Mouse (Mus musculus): ENCODE data around the gene Gpr33. TPM values are rescaled to one million over a fixed set of nuclear protein-coding genes. Genes with fewer than 3 reads are reported as not detected.

Gpr33 gene
- polyA plus RNA-seq, 1 experiment = not detected

DNA sequence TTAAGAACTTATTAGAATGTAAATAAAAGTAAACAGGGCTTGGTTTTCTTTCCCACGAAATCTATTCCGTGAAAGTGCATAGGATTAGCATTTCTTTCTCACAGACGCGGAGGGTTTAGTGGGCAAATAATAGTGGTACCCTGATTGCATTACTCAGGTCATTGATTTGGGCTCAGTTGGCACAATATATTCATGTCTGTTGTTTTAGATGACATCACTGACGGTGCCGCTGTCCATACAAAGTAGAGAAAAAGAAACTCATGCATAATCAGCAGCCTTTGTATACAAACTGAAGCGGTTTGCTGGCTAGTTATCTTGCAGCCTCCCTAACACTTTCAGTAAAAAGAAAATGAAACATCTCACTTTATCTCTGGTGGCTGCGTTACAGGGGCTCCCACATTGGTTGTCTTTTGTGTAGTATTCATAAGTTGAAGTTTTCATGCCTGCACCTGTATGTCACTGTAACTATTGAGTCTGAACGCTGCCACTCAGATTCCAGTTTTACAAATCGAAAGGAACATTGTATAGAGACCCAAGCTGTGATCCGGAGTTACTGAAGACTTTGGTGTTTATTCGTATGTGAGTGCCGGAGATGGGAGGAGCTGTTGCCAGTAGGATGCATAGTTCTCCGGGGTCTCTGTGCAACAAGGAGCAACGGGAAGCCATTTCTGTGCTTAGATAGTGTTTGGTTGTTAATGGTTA is 17.8 kb downstream of the Gpr33 start:
- TF ChIP-seq CTCF (IDR thresholded peaks at IDR 0.05; ENCODE audit: borderline replicate concordance, extremely low read depth, insufficient read depth, insufficient read length) = no peak
- TF ChIP-seq POLR2A (IDR thresholded peaks at IDR 0.05; ENCODE audit: borderline replicate concordance, extremely low read depth, insufficient read depth, insufficient read length, poor library complexity, severe bottlenecking) = no peak
- peak; percentile 89 for DNase-seq (ENCODE audit: low read depth)

DNA sequence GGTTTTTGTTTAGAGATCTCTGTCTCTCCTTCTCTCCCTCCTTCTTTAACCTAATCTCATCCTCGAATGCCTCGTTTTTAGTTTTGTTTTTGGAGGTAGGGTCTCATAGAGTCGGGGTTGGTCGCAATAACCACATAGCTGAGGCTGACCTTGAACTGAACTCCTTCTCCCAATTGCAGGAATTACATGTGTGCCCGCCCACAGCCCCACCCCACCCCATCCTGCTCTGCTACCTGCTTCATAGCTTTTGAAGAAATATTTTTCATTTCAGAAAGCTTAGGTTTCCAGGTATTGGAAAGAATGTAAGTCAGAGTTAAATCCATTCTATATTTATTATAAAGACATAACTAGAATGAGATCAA is 21.2 kb downstream of the Gpr33 start:
- DNase-seq (ENCODE audit: low read depth) = no peak
- TF ChIP-seq CTCF (IDR thresholded peaks at IDR 0.05; ENCODE audit: borderline replicate concordance, extremely low read depth, insufficient read depth, insufficient read length) = no peak
- TF ChIP-seq POLR2A (IDR thresholded peaks at IDR 0.05; ENCODE audit: borderline replicate concordance, extremely low read depth, insufficient read depth, insufficient read length, poor library complexity, severe bottlenecking) = no peak

DNA sequence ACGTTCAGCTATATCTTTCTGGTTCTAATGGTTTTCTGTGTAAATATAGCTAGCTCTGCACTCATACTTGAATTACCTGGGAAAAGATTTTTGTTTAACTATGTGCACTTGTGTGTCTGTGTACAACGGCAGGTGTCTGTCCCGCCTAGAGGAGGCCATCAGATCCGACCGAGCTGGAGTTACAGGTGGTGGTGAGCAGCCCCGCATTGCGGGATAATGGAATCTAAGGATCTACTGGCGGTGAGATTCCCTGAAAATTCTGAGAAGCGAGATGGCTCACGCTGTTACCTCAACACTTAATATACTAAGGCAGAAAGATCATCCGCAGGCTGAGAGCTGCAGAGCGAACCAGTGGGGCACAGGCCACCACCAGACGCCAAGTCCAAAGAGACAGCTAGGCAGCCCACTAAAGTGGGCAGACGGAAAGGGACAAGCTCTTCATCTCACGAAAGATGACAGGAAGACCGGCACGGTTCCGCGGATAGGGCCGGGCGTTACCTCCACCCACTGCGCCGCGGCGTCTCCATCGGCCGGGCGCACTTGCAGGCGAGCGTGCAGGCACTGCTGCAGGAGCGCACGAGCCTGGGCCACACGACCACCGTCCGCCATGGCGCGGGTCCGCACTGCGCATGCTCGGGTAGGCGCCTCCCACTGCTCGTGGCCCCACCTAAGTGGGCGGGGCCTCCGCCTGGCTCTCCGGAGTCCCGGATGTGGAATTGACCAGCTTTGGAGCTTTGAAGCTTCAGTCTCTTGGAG is 21.8 kb downstream of the Gpr33 start, which contains the start of gene Dtd2:
Gene Dtd2 (minus strand): TSS at position 625 of the 756 bp plus-strand sequence.
- TF ChIP-seq CTCF (IDR thresholded peaks at IDR 0.05; ENCODE audit: borderline replicate concordance, extremely low read depth, insufficient read depth, insufficient read length) = no peak
- peak; percentile 100 for TF ChIP-seq POLR2A (IDR thresholded peaks at IDR 0.05; ENCODE audit: borderline replicate concordance, extremely low read depth, insufficient read depth, insufficient read length, poor library complexity, severe bottlenecking)
- peak; percentile 96 for DNase-seq (ENCODE audit: low read depth)

DNA sequence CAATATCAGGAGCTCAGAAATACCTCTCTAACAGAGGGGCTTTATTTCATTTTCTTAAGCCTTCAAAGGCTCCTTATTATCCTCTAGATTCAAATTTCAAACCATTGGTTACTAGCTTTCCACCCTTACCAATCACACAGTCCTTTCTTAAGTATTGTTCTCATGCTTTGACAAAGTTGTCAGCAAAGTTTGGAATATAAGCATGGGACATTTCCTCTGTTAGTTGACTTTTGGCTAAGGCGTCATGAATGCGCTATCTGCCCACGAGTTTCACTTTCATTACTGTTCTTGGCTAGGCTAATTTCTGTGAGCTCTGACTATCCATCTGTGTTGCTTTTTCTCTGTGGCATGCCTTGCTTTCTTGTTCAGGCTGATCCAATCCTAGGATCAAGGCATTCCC is 25.1 kb downstream of the Gpr33 start:
- TF ChIP-seq POLR2A (IDR thresholded peaks at IDR 0.05; ENCODE audit: borderline replicate concordance, extremely low read depth, insufficient read depth, insufficient read length, poor library complexity, severe bottlenecking) = no peak
- no peak for DNase-seq (ENCODE audit: low read depth)

DNA sequence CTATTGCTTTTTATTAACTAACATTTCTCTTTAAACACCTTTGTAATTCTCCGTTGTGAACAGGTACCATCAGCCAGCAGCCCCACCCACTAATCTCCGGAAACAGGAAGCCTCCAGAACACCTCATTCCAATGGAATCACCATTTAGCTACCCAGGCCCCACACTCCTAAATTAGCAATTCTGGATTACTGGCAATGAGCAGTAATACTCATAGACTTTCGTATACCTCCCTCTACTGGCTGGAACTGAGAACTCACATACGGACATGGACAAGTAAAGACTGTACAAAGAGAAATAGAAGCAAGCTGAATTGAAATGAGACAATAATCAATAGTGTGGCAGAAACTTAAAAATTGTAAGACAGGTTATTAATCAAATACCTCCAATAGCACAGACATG is 26.3 kb downstream of the Gpr33 start:
- no peak for TF ChIP-seq POLR2A (IDR thresholded peaks at IDR 0.05; ENCODE audit: borderline replicate concordance, extremely low read depth, insufficient read depth, insufficient read length, poor library complexity, severe bottlenecking)
- peak; percentile 46; the same call in 1 of the 2 replicates for TF ChIP-seq CTCF (IDR thresholded peaks at IDR 0.05; ENCODE audit: borderline replicate concordance, extremely low read depth, insufficient read depth, insufficient read length)
- peak; percentile 90 for DNase-seq (ENCODE audit: low read depth)

DNA sequence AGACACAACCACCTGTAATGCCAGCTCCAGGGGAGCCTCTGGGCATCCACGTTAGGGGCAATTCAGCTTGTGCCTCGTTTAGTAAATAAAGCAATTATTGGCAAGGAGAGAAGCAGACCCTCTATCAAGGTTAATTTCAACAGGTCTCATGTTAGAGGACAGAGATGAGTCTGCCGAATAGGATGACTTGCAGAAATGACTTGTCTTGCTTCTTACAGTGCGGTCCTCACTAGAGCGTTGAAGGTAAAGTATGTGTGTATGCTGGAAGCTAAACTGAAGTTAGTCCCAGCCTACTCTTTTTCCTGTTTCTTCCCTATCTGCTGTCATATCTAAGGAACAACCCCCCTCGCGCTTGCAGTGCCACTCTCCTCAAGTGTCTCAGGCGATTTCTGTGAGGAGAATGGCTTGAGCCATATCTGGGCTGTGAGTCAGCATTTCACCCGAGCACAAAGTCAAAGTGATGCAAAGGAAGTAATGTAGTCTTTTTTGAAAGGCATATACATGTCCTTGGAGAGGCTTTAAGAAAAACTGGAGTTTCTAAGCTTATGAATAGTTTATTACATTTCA is 29.4 kb downstream of the Gpr33 start:
- TF ChIP-seq CTCF (IDR thresholded peaks at IDR 0.05; ENCODE audit: borderline replicate concordance, extremely low read depth, insufficient read depth, insufficient read length) (no peak), POLR2A (IDR thresholded peaks at IDR 0.05; ENCODE audit: borderline replicate concordance, extremely low read depth, insufficient read depth, insufficient read length, poor library complexity, severe bottlenecking) (no peak)
- DNase-seq (ENCODE audit: low read depth) = no peak

DNA sequence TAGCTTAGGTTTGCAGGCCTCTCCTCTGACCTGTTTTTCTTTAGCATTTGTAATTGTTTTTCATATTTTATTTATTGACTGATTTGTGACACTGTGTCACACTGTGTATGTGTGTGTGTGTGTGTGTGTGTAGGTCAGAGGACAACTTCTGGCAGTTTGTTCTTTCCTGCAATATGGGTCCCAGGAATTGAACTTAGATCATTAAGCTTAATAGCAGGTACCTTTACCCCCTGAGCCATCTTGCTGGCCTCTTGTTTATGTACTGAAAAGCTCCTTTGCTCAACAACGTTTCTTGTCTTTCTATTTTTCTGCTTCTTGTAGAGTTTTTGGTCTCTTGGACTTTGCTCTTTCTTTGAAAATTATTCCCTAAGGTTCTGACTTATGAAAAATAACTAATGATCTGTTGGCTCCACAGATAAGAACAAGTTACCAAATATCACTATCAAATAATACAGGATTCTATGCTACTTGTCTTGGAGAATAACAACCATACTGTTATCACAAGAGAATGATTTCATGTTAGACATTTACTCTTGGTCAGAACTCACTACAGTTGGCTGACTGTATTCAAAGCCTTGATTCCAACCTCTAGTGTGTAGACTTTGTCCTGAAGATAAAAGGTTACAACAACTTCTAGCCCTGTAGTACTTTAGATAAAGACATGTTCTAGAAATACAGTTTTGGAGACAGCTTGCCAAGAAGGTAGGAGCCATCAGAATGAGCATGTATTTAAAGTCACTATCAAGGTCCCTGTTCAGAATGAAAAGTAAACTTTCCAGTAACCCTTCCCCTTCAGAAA is 31.9 kb downstream of the Gpr33 start:
- DNase-seq (ENCODE audit: low read depth) = no peak
- TF ChIP-seq CTCF (IDR thresholded peaks at IDR 0.05; ENCODE audit: borderline replicate concordance, extremely low read depth, insufficient read depth, insufficient read length) (no peak), POLR2A (IDR thresholded peaks at IDR 0.05; ENCODE audit: borderline replicate concordance, extremely low read depth, insufficient read depth, insufficient read length, poor library complexity, severe bottlenecking) (no peak)

DNA sequence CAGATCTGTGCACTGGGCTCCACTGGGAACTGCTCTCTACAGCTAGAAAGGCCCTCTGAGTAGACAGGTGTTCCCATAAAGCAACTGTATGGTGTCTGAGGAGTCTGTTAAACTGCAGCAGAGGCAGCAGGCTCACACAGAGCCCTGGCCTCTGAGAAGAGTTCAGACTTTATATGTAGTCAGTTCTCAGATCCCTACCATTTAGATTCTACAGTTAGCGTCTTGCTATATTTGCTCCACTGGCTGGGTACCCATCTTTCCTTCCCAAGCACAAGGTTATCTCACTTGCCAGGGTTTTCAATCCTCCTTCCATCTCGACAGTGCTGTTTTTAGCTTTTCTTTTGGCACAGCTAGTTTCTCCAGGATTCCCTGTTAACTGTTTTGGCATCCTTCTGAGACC is 37.2 kb downstream of the Gpr33 start:
- DNase-seq (ENCODE audit: low read depth) = no peak

DNA sequence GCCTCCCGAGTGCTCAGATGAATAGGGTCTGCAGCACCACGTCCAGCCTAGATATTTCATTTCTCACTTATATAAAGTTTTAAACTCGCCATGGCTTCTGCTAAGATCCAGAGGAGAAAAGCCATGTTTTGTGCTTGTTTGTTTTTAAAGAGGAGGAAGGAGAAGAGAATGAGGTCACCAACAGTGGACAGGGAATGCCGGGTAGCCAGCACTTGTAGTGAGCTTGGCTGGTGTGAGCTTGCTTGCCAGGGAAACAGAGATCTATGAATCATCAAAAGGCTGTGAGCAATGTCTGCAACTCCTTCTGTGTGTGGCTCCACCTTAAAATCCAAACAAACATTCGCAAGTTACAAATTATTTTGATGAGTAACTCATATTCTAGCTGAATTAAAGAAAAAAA is 39.3 kb downstream of the Gpr33 start:
- DNase-seq (ENCODE audit: low read depth) = no peak
- TF ChIP-seq CTCF (IDR thresholded peaks at IDR 0.05; ENCODE audit: borderline replicate concordance, extremely low read depth, insufficient read depth, insufficient read length) = no peak
- no peak for TF ChIP-seq POLR2A (IDR thresholded peaks at IDR 0.05; ENCODE audit: borderline replicate concordance, extremely low read depth, insufficient read depth, insufficient read length, poor library complexity, severe bottlenecking)

More for the DNA sequence above, 37.2 kb downstream of the Gpr33 start:
- no peak for TF ChIP-seq CTCF (IDR thresholded peaks at IDR 0.05; ENCODE audit: borderline replicate concordance, extremely low read depth, insufficient read depth, insufficient read length)
- no peak for TF ChIP-seq POLR2A (IDR thresholded peaks at IDR 0.05; ENCODE audit: borderline replicate concordance, extremely low read depth, insufficient read depth, insufficient read length, poor library complexity, severe bottlenecking)

DNA sequence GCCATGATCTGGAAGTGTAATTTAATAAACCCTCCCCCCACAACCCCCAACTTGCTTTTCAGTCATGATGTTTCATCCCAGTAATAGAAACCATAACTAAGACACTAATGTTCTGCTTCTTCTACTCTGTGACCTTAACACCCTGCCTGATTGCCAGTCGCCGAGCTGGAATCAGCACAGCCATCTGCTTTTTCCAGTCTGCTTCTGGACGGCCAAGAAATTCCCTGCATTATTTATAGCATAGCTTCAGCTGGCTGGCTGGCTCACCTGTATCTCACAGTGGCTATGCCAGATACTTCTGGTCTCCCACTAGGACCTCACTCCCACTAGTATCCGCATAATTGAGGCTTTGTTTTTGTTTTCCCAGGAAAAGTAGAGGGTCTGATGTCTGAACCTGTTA is 42.0 kb downstream of the Gpr33 start:
- DNase-seq (ENCODE audit: low read depth) = no peak
- TF ChIP-seq POLR2A (IDR thresholded peaks at IDR 0.05; ENCODE audit: borderline replicate concordance, extremely low read depth, insufficient read depth, insufficient read length, poor library complexity, severe bottlenecking) (no peak), CTCF (IDR thresholded peaks at IDR 0.05; ENCODE audit: borderline replicate concordance, extremely low read depth, insufficient read depth, insufficient read length) (no peak)

DNA sequence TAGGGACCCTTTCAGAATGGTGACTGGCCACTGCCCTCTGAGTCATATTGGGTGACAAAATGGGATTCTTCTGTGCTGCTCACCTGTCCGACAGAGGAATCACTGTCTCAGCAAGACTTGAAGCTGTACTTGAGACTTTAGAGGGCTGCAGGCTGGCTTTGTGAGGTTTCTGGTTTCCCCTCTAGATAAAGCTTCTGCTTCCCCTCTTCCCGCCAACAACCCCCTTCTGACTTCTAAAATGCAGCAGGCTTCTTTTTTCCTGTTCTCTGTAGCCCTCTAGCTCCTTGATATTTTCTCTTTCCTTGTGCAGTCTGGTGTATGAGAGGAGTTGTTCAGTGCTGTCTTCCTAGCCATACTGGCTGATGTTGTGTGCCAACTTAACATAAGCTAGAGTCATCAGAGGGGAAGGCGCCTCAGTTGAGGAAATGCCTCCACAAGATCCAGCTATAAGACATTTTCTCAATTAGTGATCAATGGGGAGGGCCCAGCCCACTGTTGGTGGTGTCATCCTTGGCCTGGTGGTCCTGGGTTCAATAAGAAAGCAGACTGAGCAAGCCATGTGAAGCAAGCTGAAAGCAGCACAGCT is 42.6 kb downstream of the Gpr33 start:
- no peak for TF ChIP-seq CTCF (IDR thresholded peaks at IDR 0.05; ENCODE audit: borderline replicate concordance, extremely low read depth, insufficient read depth, insufficient read length)
- no peak for TF ChIP-seq POLR2A (IDR thresholded peaks at IDR 0.05; ENCODE audit: borderline replicate concordance, extremely low read depth, insufficient read depth, insufficient read length, poor library complexity, severe bottlenecking)

More for the DNA sequence above, 42.6 kb downstream of the Gpr33 start:
- no peak for DNase-seq (ENCODE audit: low read depth)

Data from brain, embryonic 14.5 days (tissue).